Mouse (Mus musculus) CD4-positive, CD25-positive, alpha-beta regulatory T cell, adult 4 months (primary cell): Measurements from ENCODE around the gene Rasgrf2. TPM values are rescaled to one million over a fixed set of nuclear protein-coding genes. Genes with fewer than 3 reads are reported as not detected.
A peak's percentile ranks its signal among the peaks of the same experiment; 100 is the strongest.

Experiments
- ATAC-seq: one replicate; pipeline ENCODE4 v1.8.0; 2017
- polyA plus RNA-seq, 2 experiments: library from polyadenylated mRNA; unstranded; fragments of 100-300 nt; shearing (Covaris generic); gene quantifications; one replicate each; pipeline ENCODE4 v1.2.1; 2017

Gene Rasgrf2
- polyA plus RNA-seq, 2 experiments from 2014 or later: 3.4 to 6.7 TPM

- no peak for ATAC-seq
These were observed 251.2 kb downstream of the Rasgrf2 start for GRCm38 (mm10) chr13:91880256-91880655.

- no peak for ATAC-seq
These were observed 253.5 kb downstream of the Rasgrf2 start for GRCm38 (mm10) chr13:91877996-91878395.

GRCm38 (mm10) chr13:91877350-91877749 lies 254.1 kb downstream of the Rasgrf2 start:
- ATAC-seq: no peak

GRCm38 (mm10) chr13:91876741-91877349 lies 254.6 kb downstream of the Rasgrf2 start, which contains the start of gene Ckmt2:
Ckmt2 (minus strand) TSS chr13:91876885.
- ATAC-seq: no peak

- no peak for ATAC-seq
These were observed 255.9 kb downstream of the Rasgrf2 start for GRCm38 (mm10) chr13:91875581-91875980.

GRCm38 (mm10) chr13:91874565-91874964 lies 256.9 kb downstream of the Rasgrf2 start:
- ATAC-seq: no peak

- ATAC-seq: no peak
These were observed 257.6 kb downstream of the Rasgrf2 start for GRCm38 (mm10) chr13:91873734-91874329.

- ATAC-seq: no peak
These were observed 262.9 kb downstream of the Rasgrf2 start for GRCm38 (mm10) chr13:91868577-91868976.

- peak; percentile 73 for ATAC-seq
These were observed 272.6 kb downstream of the Rasgrf2 start for GRCm38 (mm10) chr13:91858835-91859234.

GRCm38 (mm10) chr13:91857427-91857826 lies 274.0 kb downstream of the Rasgrf2 start:
- ATAC-seq: no peak

- no peak for ATAC-seq
These were observed 277.0 kb downstream of the Rasgrf2 start for GRCm38 (mm10) chr13:91854412-91854811.

Other genes starting within 250 kb of the Rasgrf2 start
- gene Gm20379, start 174.3 kb upstream of the Rasgrf2 start, polyA plus RNA-seq: 1 to 10 TPM; 6.4 to 6.9 TPM
- 1 to 10 TPM; 3.5 to 4.1 TPM for gene Dhfr, start 223.1 kb upstream of the Rasgrf2 start, polyA plus RNA-seq
- gene Msh3, start 223.3 kb upstream of the Rasgrf2 start, polyA plus RNA-seq: 10 to 100 TPM; 32.5 to 49.8 TPM